Mouse (Mus musculus): ENCODE results near the gene Ltb4r2.

DNA sequence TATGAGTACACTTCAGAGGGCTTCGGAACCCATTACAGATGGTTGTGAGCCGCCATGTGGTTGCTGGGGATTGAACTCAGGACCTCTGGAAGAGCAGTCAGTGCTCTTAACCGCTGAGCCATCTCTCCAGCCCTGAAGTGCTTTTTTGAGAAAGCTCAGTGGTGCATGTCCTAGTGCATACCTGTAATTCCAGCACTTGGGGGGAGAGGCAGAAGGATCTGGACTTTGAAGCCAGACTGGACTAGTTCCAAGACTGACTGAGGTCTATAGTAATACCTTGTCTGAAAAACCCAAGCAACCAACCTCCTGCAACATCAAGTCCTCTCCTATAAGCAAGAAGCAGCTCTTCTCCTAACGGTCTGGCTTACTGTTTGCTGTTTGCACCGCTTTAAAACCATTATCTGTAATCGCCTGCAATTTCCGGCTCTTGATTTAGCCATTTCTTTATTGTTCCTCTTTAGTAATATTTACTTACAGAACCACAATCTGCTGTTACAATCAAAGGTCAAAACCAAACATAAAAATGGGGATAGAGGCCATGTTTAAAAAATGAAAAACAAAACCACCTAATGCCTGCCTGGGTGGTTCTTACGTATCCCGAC is 24.0 kb upstream of the Ltb4r2 start:
- TF ChIP-seq GATA1 (IDR thresholded peaks at IDR 0.05; ENCODE audit: low read length) (no peak), TAL1 (IDR thresholded peaks at IDR 0.05; ENCODE audit: low read length) (no peak)
